Mouse (Mus musculus): ENCODE measurements at regions not wholly inside any gene's neighbourhood (a gene's known extent, or its start where the extent isn't known, plus 50 kb on each side); places are given as distances from the start of the nearest gene placed in this dataset.

DNA sequence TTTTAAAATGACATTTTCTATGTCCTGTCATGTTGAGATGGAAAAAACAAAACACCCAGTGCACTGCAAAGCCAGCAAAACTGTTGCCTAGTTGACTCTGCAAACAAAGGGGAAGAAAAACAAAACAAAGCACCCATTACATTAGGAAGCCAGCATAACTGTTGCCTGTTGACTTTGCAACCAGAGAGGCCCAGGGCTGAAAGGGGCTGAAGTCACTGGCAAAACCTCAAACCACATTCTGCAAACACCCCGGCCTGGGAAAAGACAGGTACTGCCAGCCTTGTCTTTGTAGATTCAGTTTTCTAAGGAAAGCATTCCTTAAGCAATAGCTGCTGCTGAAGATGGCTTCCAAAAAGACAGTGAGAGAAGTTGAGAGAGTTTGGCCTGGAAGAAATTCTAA, 175.0 kb upstream of the Rsrc1 start:
- TF ChIP-seq POLR2A (IDR thresholded peaks at IDR 0.05; ENCODE audit: borderline replicate concordance, control insufficient read depth, low read depth, low read length): no peak
- TF ChIP-seq CTCF (IDR thresholded peaks at IDR 0.05; ENCODE audit: control insufficient read depth, insufficient read depth, low read length): no peak
